Mouse (Mus musculus): ENCODE measurements around the gene Dclre1b. TPM values are rescaled to one million over a fixed set of nuclear protein-coding genes. Genes with fewer than 3 reads are reported as not detected.

Dclre1b gene
- polyA plus RNA-seq, 1 experiment, result 17.6 TPM

- no peak overlapping the region for H3K4me3 ChIP-seq (replicated peaks; ENCODE audit: control insufficient read depth, low read depth, low read length)
- WGBS, result 96% methylated on average over 2 of the region's 2 CpGs
- TF ChIP-seq POLR2A (IDR thresholded peaks at IDR 0.05; ENCODE audit: borderline replicate concordance, control insufficient read depth, low read depth, low read length), result no peak
- no peak for TF ChIP-seq CTCF (IDR thresholded peaks at IDR 0.05; ENCODE audit: control insufficient read depth, insufficient read depth, low read length)
- no peaks in the 10 kb centered on the region for H3K4me1 ChIP-seq (ENCODE audit: control insufficient read depth, insufficient read depth, low read length)
- H3K27ac ChIP-seq (ENCODE audit: control insufficient read depth, insufficient read depth, low read depth, low read length, poor library complexity), result no peak overlapping the region
Observed at GRCm38 (mm10) chr3:103756920-103757319, 52.3 kb downstream of the Dclre1b start.

- TF ChIP-seq CTCF (IDR thresholded peaks at IDR 0.05; ENCODE audit: control insufficient read depth, insufficient read depth, low read length) (no peak), POLR2A (IDR thresholded peaks at IDR 0.05; ENCODE audit: borderline replicate concordance, control insufficient read depth, low read depth, low read length) (no peak)
- WGBS, result 72% methylated on average over 3 of the region's 3 CpGs
- no peak overlapping the region for H3K4me3 ChIP-seq (replicated peaks; ENCODE audit: control insufficient read depth, low read depth, low read length)
- H3K4me1 ChIP-seq (ENCODE audit: control insufficient read depth, insufficient read depth, low read length), result no peaks in the 10 kb centered on the region
- H3K27ac ChIP-seq (ENCODE audit: control insufficient read depth, insufficient read depth, low read depth, low read length, poor library complexity), result no peak overlapping the region
Observed at GRCm38 (mm10) chr3:103755351-103755750, 53.9 kb downstream of the Dclre1b start.

GRCm38 (mm10) chr3:103751558-103751957 lies 57.7 kb downstream of the Dclre1b start:
- Histone ChIP-seq H3K4me1 (ENCODE audit: control insufficient read depth, insufficient read depth, low read length) (no peaks in the 10 kb centered on the region), H3K27ac (ENCODE audit: control insufficient read depth, insufficient read depth, low read depth, low read length, poor library complexity) (no peak overlapping the region), H3K4me3 (replicated peaks; ENCODE audit: control insufficient read depth, low read depth, low read length) (no peak overlapping the region)
- no peak for TF ChIP-seq POLR2A (IDR thresholded peaks at IDR 0.05; ENCODE audit: borderline replicate concordance, control insufficient read depth, low read depth, low read length)
- TF ChIP-seq CTCF (IDR thresholded peaks at IDR 0.05; ENCODE audit: control insufficient read depth, insufficient read depth, low read length), result no peak
- 95% methylated on average over 2 of the region's 2 CpGs for WGBS

Other genes with a start within 250 kb of the Dclre1b start
- gene Syt6, start 234.2 kb downstream of the Dclre1b start, polyA plus RNA-seq (2011; ENCODE audit: insufficient read depth, insufficient read length, low replicate concordance, missing spikeins), result 1.3 TPM in 1 of 2 replicates, not detected in the other
- gene Atg4a-ps, start 163.4 kb downstream of the Dclre1b start, polyA plus RNA-seq (2011; ENCODE audit: insufficient read depth, insufficient read length, low replicate concordance, missing spikeins), result 1.4 and 2.0 TPM in 2 replicates
- 2.3 and 5.1 TPM in 2 replicates for gene Olfml3, start 71.4 kb downstream of the Dclre1b start, polyA plus RNA-seq (2011; ENCODE audit: insufficient read depth, insufficient read length, low replicate concordance, missing spikeins)
- gene Gm10964, start 70.1 kb downstream of the Dclre1b start, polyA plus RNA-seq (2011; ENCODE audit: insufficient read depth, insufficient read length, low replicate concordance, missing spikeins), result not detected in 2 replicates
- 50.9 and 80.9 TPM in 2 replicates for gene Hipk1, start 17.9 kb downstream of the Dclre1b start, polyA plus RNA-seq (2011; ENCODE audit: insufficient read depth, insufficient read length, low replicate concordance, missing spikeins)
- gene Ap4b1, start 76 bp upstream of the Dclre1b start, polyA plus RNA-seq (2011; ENCODE audit: insufficient read depth, insufficient read length, low replicate concordance, missing spikeins), result 27.7 and 34.2 TPM in 2 replicates
- gene Gm43064, start 129 bp upstream of the Dclre1b start, polyA plus RNA-seq (2011; ENCODE audit: insufficient read depth, insufficient read length, low replicate concordance, missing spikeins), result not detected in 2 replicates
- 6.5 and 11.2 TPM in 2 replicates for gene Bcl2l15, start 23.2 kb upstream of the Dclre1b start, polyA plus RNA-seq (2011; ENCODE audit: insufficient read depth, insufficient read length, low replicate concordance, missing spikeins)
- 32.7 and 44.2 TPM in 2 replicates for gene Ptpn22, start 50.4 kb upstream of the Dclre1b start, polyA plus RNA-seq (2011; ENCODE audit: insufficient read depth, insufficient read length, low replicate concordance, missing spikeins)
- 5.2 and 9.3 TPM in 2 replicates for gene Rsbn1, start 104.7 kb upstream of the Dclre1b start, polyA plus RNA-seq (2011; ENCODE audit: insufficient read depth, insufficient read length, low replicate concordance, missing spikeins)
- gene Phtf1, start 158.7 kb upstream of the Dclre1b start, polyA plus RNA-seq (2011; ENCODE audit: insufficient read depth, insufficient read length, low replicate concordance, missing spikeins), result 15.1 and 23.1 TPM in 2 replicates

Measured in bone marrow, adult 2 months (tissue).